Mouse (Mus musculus) layer of hippocampus, adult 6 months (tissue): ENCODE results near the gene Scai. TPM values are rescaled to one million over a fixed set of nuclear protein-coding genes. Genes with fewer than 3 reads are reported as not detected.

Experiments
- long read RNA-seq, 2 experiments: library from polyadenylated mRNA; unstranded; transcript quantifications; one replicate each; pipeline ENCODE4 v2.0.0; 2019 to 2020
- polyA plus RNA-seq: library from polyadenylated mRNA; unstranded; fragments of <200 nt; fragmentation: Nextera tagmentation; gene quantifications from 2 replicates; pipeline ENCODE4 v1.2.3, GENCODE M21; 2021

Gene Scai
- 9.7 and 11.1 TPM in 2 replicates for polyA plus RNA-seq
- long read RNA-seq, experiment 1, full-length matches to known transcripts = 2 of 16 reads
- long read RNA-seq, experiment 1, partial matches to known transcripts = 1 of 16 reads
- long read RNA-seq, experiment 1, other reads (novel, unspliced or antisense) = 13 of 16 reads
- long read RNA-seq, experiment 2, full-length matches to known transcripts = 7 of 34 reads
- long read RNA-seq, experiment 2, partial matches to known transcripts = 4 of 34 reads
- long read RNA-seq, experiment 2, other reads (novel, unspliced or antisense) = 23 of 34 reads

GRCm38 (mm10) chr2:39190561-39191056 is at the start of gene Scai:
Scai (minus strand) TSS chr2:39190734.

GRCm38 (mm10) chr2:39226019-39226640 is 35.6 kb upstream of the Scai start, which contains the start of gene Ppp6c:
Ppp6c (minus strand) TSS chr2:39226451.

GRCm38 (mm10) chr2:39065400-39065987 is 125.0 kb downstream of the Scai start, which contains the start of gene Golga1:
Golga1 (minus strand) TSS chr2:39065541.

Other genes with a start within 250 kb of the Scai start
- 0.53 and 0.55 TPM in 2 replicates for gene Wdr38, start 193.3 kb downstream of the Scai start, polyA plus RNA-seq
- gene Arpc5l, start 185.4 kb downstream of the Scai start, polyA plus RNA-seq = 263 and 274 TPM in 2 replicates
- gene Rpl35, start 185.1 kb downstream of the Scai start, polyA plus RNA-seq = 2,004 and 2,053 TPM in 2 replicates
- gene Golga1, start 125.2 kb downstream of the Scai start, polyA plus RNA-seq = 7.6 and 9.8 TPM in 2 replicates
- gene Ppp6c, start 35.7 kb upstream of the Scai start, polyA plus RNA-seq = 52.7 and 66.9 TPM in 2 replicates